Mouse (Mus musculus): ENCODE data around the gene Elmod3.
"Not testable (repeated sequence)": the region's sequence is repeated elsewhere in the genome, so short reads cannot be mapped to it uniquely, and the experiment has no call there.

The Elmod3 gene

GRCm38 (mm10) chr6:72568736-72569135 is 29.5 kb downstream of the Elmod3 start:
- DNase-seq = no peak

- no peak for DNase-seq
Measured at GRCm38 (mm10) chr6:72567508-72567907, 30.7 kb downstream of the Elmod3 start.

GRCm38 (mm10) chr6:72566044-72566443 is 32.2 kb downstream of the Elmod3 start:
- DNase-seq = peak; percentile 83 to 91

- no peak for DNase-seq
Measured at GRCm38 (mm10) chr6:72565506-72565905, 32.7 kb downstream of the Elmod3 start.

GRCm38 (mm10) chr6:72562894-72563293 is 35.3 kb downstream of the Elmod3 start:
- DNase-seq = no peak

GRCm38 (mm10) chr6:72562486-72562885 is 35.7 kb downstream of the Elmod3 start:
- DNase-seq = no peak

- DNase-seq = no peak
Measured at GRCm38 (mm10) chr6:72560801-72561200, 37.4 kb downstream of the Elmod3 start.

GRCm38 (mm10) chr6:72553079-72553412 is 45.2 kb downstream of the Elmod3 start:
- DNase-seq = no peak

GRCm38 (mm10) chr6:72552171-72553078 is 45.8 kb downstream of the Elmod3 start:
- peak; percentile 30 to 34 for DNase-seq

GRCm38 (mm10) chr6:72550503-72551100 is 47.6 kb downstream of the Elmod3 start:
- no peak for DNase-seq

GRCm38 (mm10) chr6:72550025-72550424 is 48.2 kb downstream of the Elmod3 start:
- no peak for DNase-seq

- DNase-seq = no peak
Measured at GRCm38 (mm10) chr6:72549041-72549580, 49.1 kb downstream of the Elmod3 start.

- DNase-seq = no peak
Measured at GRCm38 (mm10) chr6:72547862-72548261, 50.4 kb downstream of the Elmod3 start.

- no peak for DNase-seq
Measured at GRCm38 (mm10) chr6:72547121-72547520, 51.1 kb downstream of the Elmod3 start.

- no peak for DNase-seq
Measured at GRCm38 (mm10) chr6:72545377-72545776, 52.8 kb downstream of the Elmod3 start.

GRCm38 (mm10) chr6:72544283-72544987 is 53.8 kb downstream of the Elmod3 start, which contains the start of gene Capg:
Gene Capg (plus strand): TSS chr6:72544391.
- DNase-seq = no peak

GRCm38 (mm10) chr6:72543265-72543850 is 54.9 kb downstream of the Elmod3 start:
- no peak for DNase-seq

GRCm38 (mm10) chr6:72538562-72539031 is 59.6 kb downstream of the Elmod3 start:
- peak; percentile 86 to 89 for DNase-seq

- DNase-seq = peak in 1 of 2 experiments; percentile 23
Measured at GRCm38 (mm10) chr6:72537998-72538500, 60.2 kb downstream of the Elmod3 start.

- peak; percentile 79 to 80 for DNase-seq
Measured at GRCm38 (mm10) chr6:72535165-72535564, 63.0 kb downstream of the Elmod3 start.

- peak; percentile 53 to 66 for DNase-seq
Measured at GRCm38 (mm10) chr6:72534035-72534809, 64.0 kb downstream of the Elmod3 start.

- not testable (repeated sequence) for DNase-seq
Measured at GRCm38 (mm10) chr6:72533555-72533954, 64.7 kb downstream of the Elmod3 start.

Data from cerebellum, postnatal 36 days (tissue).